Mouse (Mus musculus) CH12.LX (cell line): ENCODE measurements around the gene Psma7. TPM values are rescaled to one million over a fixed set of nuclear protein-coding genes. Genes with fewer than 3 reads are reported as not detected.

Experiments used
- DNase-seq: peaks from one replicate; pipeline ENCODE4 v3.0.0-alpha.2; 2013; ENCODE audit errors: extremely low read depth
- H3K27ac ChIP-seq: 2 replicates; pipeline ENCODE4 v1.5.1; 2012; ENCODE audit warnings: low read depth, mild to moderate bottlenecking, control low read depth, moderate library complexity; ENCODE audit not compliant: insufficient read depth
- H3K27me3 ChIP-seq: replicated peaks from 2 replicates; pipeline ENCODE3; 2012; ENCODE audit warnings: inconsistent platforms
- H3K36me3 ChIP-seq, 2 experiments: replicated peaks in 1 of 2; 2 replicates each; pipeline versions ENCODE3 to v1.6.1; 2012; ENCODE audit warnings: inconsistent platforms in 1 of 2, low read length in 1 of 2, mild to moderate bottlenecking in 1 of 2, mixed read lengths in 1 of 2, moderate library complexity in 1 of 2; ENCODE audit not compliant: control insufficient read depth in 1 of 2, insufficient read depth in 1 of 2
- H3K4me1 ChIP-seq, 2 experiments: 2 replicates each; pipeline ENCODE4 v1.6.1; 2012; ENCODE audit warnings: inconsistent platforms in 1 of 2, moderate library complexity in 1 of 2; ENCODE audit not compliant: insufficient read depth in 2 of 2, control insufficient read depth in 1 of 2
- H3K4me2 ChIP-seq: 2 replicates; pipeline ENCODE4 v1.6.1; 2012; ENCODE audit warnings: low read depth, mild to moderate bottlenecking, control low read depth; ENCODE audit not compliant: poor library complexity, insufficient read depth, severe bottlenecking
- H3K4me3 ChIP-seq, 3 experiments: fragments of 150-350 bp in 1 of 3; sonication (generic) in 1 of 3; replicated peaks in 1 of 3; 2 replicates each; pipeline versions ENCODE3 to v1.5.1; 2011 to 2012; ENCODE audit warnings: low read depth in 2 of 3, low read length in 2 of 3, mild to moderate bottlenecking in 2 of 3, moderate library complexity in 2 of 3, control low read depth in 1 of 3, improper control_type of control experiment in 1 of 3, inconsistent platforms in 1 of 3, mixed read lengths in 1 of 3; ENCODE audit not compliant: poor library complexity in 1 of 3
- H3K79me2 ChIP-seq: replicated peaks from 2 replicates; pipeline ENCODE4 v1.6.1; 2012; ENCODE audit warnings: mild to moderate bottlenecking, moderate library complexity; ENCODE audit not compliant: control insufficient read depth, poor library complexity, insufficient read depth, severe bottlenecking; ENCODE audit errors: extremely low read depth
- H3K9ac ChIP-seq: 2 replicates; pipeline ENCODE4 v1.6.1; 2012; ENCODE audit warnings: low read depth, mild to moderate bottlenecking, control low read depth, moderate library complexity; ENCODE audit not compliant: insufficient read depth
- H3K9me3 ChIP-seq: replicated peaks from 2 replicates; pipeline ENCODE3; 2012; ENCODE audit warnings: low read length, inconsistent platforms, mixed read lengths
- BHLHE40 ChIP-seq: IDR thresholded peaks from 2 replicates; pipeline ENCODE4 v1.6.1; 2011; ENCODE audit warnings: mild to moderate bottlenecking, low read depth, low read length, improper control_type of control experiment
- CHD1 ChIP-seq: IDR thresholded peaks from 2 replicates; pipeline ENCODE4 v1.6.1; 2012; ENCODE audit warnings: low read depth, low read length, improper control_type of control experiment, inconsistent platforms
- CHD2 ChIP-seq: IDR thresholded peaks from 2 replicates; pipeline ENCODE4 v1.6.1; 2011; ENCODE audit warnings: low read length, improper control_type of control experiment
- CTCF ChIP-seq, 2 experiments: IDR thresholded peaks in 1 of 2; conservative IDR thresholded peaks in 1 of 2; 2 replicates each; pipeline ENCODE4 v1.5.1; 2011 to 2012; ENCODE audit warnings: low read depth in 2 of 2, low read length in 2 of 2, improper control_type of control experiment in 1 of 2, inconsistent platforms in 1 of 2, mild to moderate bottlenecking in 1 of 2, moderate library complexity in 1 of 2
- EP300 ChIP-seq: IDR thresholded peaks from 2 replicates; pipeline ENCODE4 v1.6.1; 2011; ENCODE audit warnings: low read length, improper control_type of control experiment
- ETS1 ChIP-seq: conservative IDR thresholded peaks from 2 replicates; pipeline ENCODE4 v1.6.1; 2012; ENCODE audit warnings: low read depth, mild to moderate bottlenecking, inconsistent platforms, low read length, improper control_type of control experiment, moderate library complexity
- HCFC1 ChIP-seq: IDR thresholded peaks from 2 replicates; pipeline ENCODE4 v1.6.1; 2012; ENCODE audit warnings: low read depth, mild to moderate bottlenecking, inconsistent platforms, low read length, improper control_type of control experiment
- IRF4 ChIP-seq: IDR thresholded peaks from 2 replicates; pipeline ENCODE4 v1.6.1; 2014; ENCODE audit warnings: low read depth, mild to moderate bottlenecking, inconsistent platforms, low read length, improper control_type of control experiment
- JUN ChIP-seq: IDR thresholded peaks from 2 replicates; pipeline ENCODE4 v1.6.1; 2011; ENCODE audit warnings: low read depth, mild to moderate bottlenecking, low read length, improper control_type of control experiment, moderate library complexity; ENCODE audit not compliant: insufficient read depth
- JUND ChIP-seq: conservative IDR thresholded peaks from 2 replicates; pipeline ENCODE4 v1.6.1; 2011; ENCODE audit warnings: low read depth, low read length, improper control_type of control experiment
- MAFK ChIP-seq: IDR thresholded peaks from 2 replicates; pipeline ENCODE4 v1.6.1; 2011; ENCODE audit warnings: low read length, improper control_type of control experiment; ENCODE audit not compliant: insufficient replicate concordance
- MAX ChIP-seq: IDR thresholded peaks from 2 replicates; pipeline ENCODE4 v1.6.1; 2011; ENCODE audit warnings: low read length, improper control_type of control experiment
- MXI1 ChIP-seq: IDR thresholded peaks from 2 replicates; pipeline ENCODE4 v1.6.1; 2011; ENCODE audit warnings: mild to moderate bottlenecking, low read depth, low read length, improper control_type of control experiment
- MYC ChIP-seq: IDR thresholded peaks from 2 replicates; pipeline ENCODE4 v1.6.1; 2011; ENCODE audit warnings: low read depth, mild to moderate bottlenecking, improper control_type of control experiment, low read length
- NELFE ChIP-seq: IDR thresholded peaks from 2 replicates; pipeline ENCODE4 v1.6.1; 2011; ENCODE audit warnings: low read depth, low read length, improper control_type of control experiment
- NRF1 ChIP-seq: IDR thresholded peaks from 2 replicates; pipeline ENCODE4 v1.6.1; 2014; ENCODE audit warnings: low read depth, mild to moderate bottlenecking, inconsistent platforms, low read length, improper control_type of control experiment, moderate library complexity
- PAX5 ChIP-seq: IDR thresholded peaks from 2 replicates; pipeline ENCODE4 v1.6.1; 2012; ENCODE audit warnings: low read length, inconsistent platforms, mixed read lengths
- POLR2A ChIP-seq: IDR thresholded peaks from 2 replicates; pipeline ENCODE4 v1.6.1; 2011; ENCODE audit warnings: low read depth, mild to moderate bottlenecking, improper control_type of control experiment, low read length
- RAD21 ChIP-seq: IDR thresholded peaks from 2 replicates; pipeline ENCODE4 v1.6.1; 2011; ENCODE audit warnings: low read depth, mild to moderate bottlenecking, low read length, improper control_type of control experiment, moderate library complexity
- RCOR1 ChIP-seq: conservative IDR thresholded peaks from 2 replicates; pipeline ENCODE4 v1.6.1; 2012; ENCODE audit warnings: low read depth, mild to moderate bottlenecking, inconsistent platforms, low read length, improper control_type of control experiment
- SMC3 ChIP-seq: IDR thresholded peaks from 2 replicates; pipeline ENCODE4 v1.6.1; 2011; ENCODE audit warnings: low read depth, low read length, improper control_type of control experiment
- TBP ChIP-seq: conservative IDR thresholded peaks from 2 replicates; pipeline ENCODE4 v1.6.1; 2011; ENCODE audit warnings: low read depth, low read length, improper control_type of control experiment
- TCF12 ChIP-seq: IDR thresholded peaks from 2 replicates; pipeline ENCODE4 v1.6.1; 2014; ENCODE audit warnings: low read depth, mild to moderate bottlenecking, inconsistent platforms, low read length, improper control_type of control experiment
- USF1 ChIP-seq: IDR thresholded peaks from 2 replicates; pipeline ENCODE4 v1.6.1; 2014; ENCODE audit warnings: low read depth, mild to moderate bottlenecking, inconsistent platforms, low read length, improper control_type of control experiment
- ZMIZ1 ChIP-seq: IDR thresholded peaks from 2 replicates; pipeline ENCODE4 v1.6.1; 2012; ENCODE audit warnings: low read depth, mild to moderate bottlenecking, inconsistent platforms, low read length, improper control_type of control experiment
- ZNF384 ChIP-seq: IDR thresholded peaks from 2 replicates; pipeline ENCODE4 v1.6.1; 2012; ENCODE audit warnings: low read depth, low read length, improper control_type of control experiment, inconsistent platforms
- dilution Hi-C: fragments of 300-500 bp; cut with MboI; formaldehyde crosslinking; loops from 2 replicates; pipeline ENCODE4 v1.14.3; 2020; ENCODE audit warnings: low sequenced_read_pairs; ENCODE audit not compliant: extremely low pct_unique_long_range_greater_than_20kb, extremely low pct_ligation_motif_present
- in situ Hi-C: fragments of 300-500 bp; cut with MboI; formaldehyde crosslinking; loops from 3 replicates; pipeline ENCODE4 v1.14.3; 2019; ENCODE audit warnings: low sequenced_read_pairs, low pct_ligation_motif_present, low pct_unique_long_range_greater_than_20kb, mixed read lengths
- polyA plus RNA-seq: library from polyadenylated mRNA; unstranded; fragments of >175 nt; gene quantifications from 2 replicates; pipeline ENCODE4 v1.2.1, GENCODE M21; 2012; ENCODE audit warnings: low read depth; ENCODE audit not compliant: insufficient read length
- total RNA-seq, 2 experiments: library from RNA; depleted of rRNA; stranded (reverse); fragments of 300-350 nt in 1 of 2; fragments of >200 nt in 1 of 2; gene quantifications; 2 replicates each; pipeline ENCODE4 v1.2.3; 2012 to 2014

Gene Psma7
- total and polyA plus RNA-seq, 3 experiments, result 443 to 569 (median 466) TPM

GRCm38 (mm10) chr2:180034753-180035152 is 7.5 kb downstream of the Psma7 start:
- DNase-seq, result no peak
- peaks cover 0 to 11% of the 10 kb centered on the region in 2 experiments; a peak in 2 of 4 replicates for H3K4me1 ChIP-seq
- no peak overlapping the region for H3K9ac ChIP-seq
- TF ChIP-seq ZNF384 (no peak), POLR2A (no peak), RCOR1 (no peak), NRF1 (no peak), USF1 (no peak), CHD1 (no peak), MYC (no peak), HCFC1 (no peak), JUND (no peak), JUN (no peak), MAFK (no peak), RAD21 (no peak), NELFE (no peak), TCF12 (no peak), CTCF (conservative IDR thresholded peaks at IDR 0.05 in 1 of 2, IDR thresholded peaks at IDR 0.05 in 1 of 2; ENCODE audit: low read depth in 2 of 2, low read length in 2 of 2) (no peak), MAX (no peak), ZMIZ1 (no peak), PAX5 (no peak), EP300 (no peak), MXI1 (no peak)
- TF ChIP-seq, all 38 proteins: peak for 0
- Histone ChIP-seq H3K9me3 (no peaks in the 10 kb centered on the region), H3K4me3 (no peak overlapping the region), H3K4me2 (no peak overlapping the region), H3K27ac (no peak overlapping the region), H3K27me3 (no peaks in the 10 kb centered on the region), H3K36me3 (peaks cover 79 to 97% of the 10 kb centered on the region in 2 experiments), H3K79me2 (peaks cover 16% of the 10 kb centered on the region)
- dilution Hi-C loops, result no loop called here
- in situ Hi-C loops, result no loop called here

DNA sequence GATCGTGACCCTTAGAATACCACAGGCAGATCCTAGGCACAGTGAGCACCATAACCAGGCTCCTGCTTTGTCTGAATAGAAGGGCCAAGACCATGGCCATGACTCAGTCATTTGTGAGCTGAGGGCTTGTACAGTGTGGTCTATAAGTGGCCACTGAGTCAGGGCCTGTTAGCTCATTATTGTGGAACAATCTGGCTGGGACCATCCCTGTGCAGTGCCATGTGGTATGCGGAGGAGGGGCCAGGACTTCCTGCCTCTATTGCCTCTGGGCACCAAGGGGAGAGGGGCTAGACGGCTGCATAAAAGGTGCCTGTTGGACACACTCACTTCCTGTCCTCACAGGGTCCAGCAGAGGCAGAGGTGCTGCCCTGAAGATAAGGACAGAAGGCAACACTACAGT is 8.3 kb downstream of the Psma7 start:
- Histone ChIP-seq H3K79me2 (peaks cover 8% of the 10 kb centered on the region; the same call in 1 of the 2 replicates), H3K27ac (no peak overlapping the region), H3K27me3 (no peaks in the 10 kb centered on the region), H3K4me2 (no peak overlapping the region), H3K9me3 (no peaks in the 10 kb centered on the region), H3K9ac (no peak overlapping the region), H3K4me3 (no peak overlapping the region), H3K36me3 (peaks cover 75 to 97% of the 10 kb centered on the region in 2 experiments), H3K4me1 (peaks cover 0 to 7% of the 10 kb centered on the region in 2 experiments; a peak in 2 of 4 replicates)
- in situ Hi-C loops, result no loop called here
- dilution Hi-C loops, result no loop called here
- DNase-seq, result no peak
- TF ChIP-seq ETS1 (no peak), MYC (no peak), SMC3 (no peak), TCF12 (no peak), ZMIZ1 (no peak), CHD1 (no peak), CTCF (conservative IDR thresholded peaks at IDR 0.05 in 1 of 2, IDR thresholded peaks at IDR 0.05 in 1 of 2; ENCODE audit: low read depth in 2 of 2, low read length in 2 of 2) (no peak), IRF4 (no peak), CHD2 (no peak), BHLHE40 (no peak), NELFE (no peak), TBP (no peak)
